Mouse (Mus musculus) MEL (cell line): ENCODE results near the gene Zfp36l1. TPM values are rescaled to one million over a fixed set of nuclear protein-coding genes. Genes with fewer than 3 reads are reported as not detected.

Experiments used
- DNase-seq: peaks from one replicate; pipeline ENCODE4 v3.0.0; 2011; ENCODE audit warnings: low read depth, low spot score
- H3K27ac ChIP-seq: 2 replicates; pipeline ENCODE4 v1.5.1; 2012; ENCODE audit warnings: low read depth, mild to moderate bottlenecking, control low read depth, low read length, moderate library complexity; ENCODE audit not compliant: control insufficient read depth
- H3K27me3 ChIP-seq, 2 experiments: fragments of 150-350 bp in 1 of 2; sonication (generic) in 1 of 2; 2 replicates each; pipeline ENCODE4 v1.6.1; 2012; ENCODE audit warnings: low read length in 2 of 2, mild to moderate bottlenecking in 2 of 2, improper control_type of control experiment in 1 of 2, moderate library complexity in 1 of 2; ENCODE audit not compliant: insufficient read depth in 2 of 2, control insufficient read depth in 1 of 2
- H3K36me3 ChIP-seq, 2 experiments: 2 replicates each; pipeline ENCODE4 v1.6.1; 2012 to 2014; ENCODE audit warnings: low read length in 2 of 2, improper control_type of control experiment in 1 of 2, inconsistent platforms in 1 of 2, mild to moderate bottlenecking in 1 of 2; ENCODE audit not compliant: insufficient read depth in 2 of 2, control insufficient read depth in 1 of 2
- H3K4me1 ChIP-seq, 2 experiments: fragments of 150-350 bp in 1 of 2; sonication (generic) in 1 of 2; 2 replicates each; pipeline ENCODE4 v1.6.1; 2012; ENCODE audit warnings: low read length in 2 of 2, improper control_type of control experiment in 1 of 2, mild to moderate bottlenecking in 1 of 2; ENCODE audit not compliant: insufficient read depth in 2 of 2, control insufficient read depth in 1 of 2
- H3K4me3 ChIP-seq, 2 experiments: fragments of 150-350 bp in 1 of 2; sonication (generic) in 1 of 2; 2 replicates each; pipeline ENCODE4 v1.5.1; 2012; ENCODE audit warnings: low read depth in 2 of 2, low read length in 2 of 2, mild to moderate bottlenecking in 2 of 2, moderate library complexity in 2 of 2, control low read depth in 1 of 2, improper control_type of control experiment in 1 of 2; ENCODE audit not compliant: control insufficient read depth in 1 of 2, insufficient read depth in 1 of 2
- H3K79me2 ChIP-seq: 2 replicates; pipeline ENCODE4 v1.6.1; 2012; ENCODE audit warnings: mild to moderate bottlenecking, low read length, moderate library complexity; ENCODE audit not compliant: control insufficient read depth, poor library complexity, insufficient read depth
- H3K9ac ChIP-seq: 2 replicates; pipeline ENCODE4 v1.6.1; 2012; ENCODE audit warnings: low read depth, mild to moderate bottlenecking, control low read depth, low read length, moderate library complexity; ENCODE audit not compliant: control insufficient read depth, poor library complexity, severe bottlenecking
- H3K9me3 ChIP-seq: fragments of 150-350 bp; sonication (generic); replicated peaks from 2 replicates; pipeline ENCODE4 v1.6.1; 2012; ENCODE audit warnings: mild to moderate bottlenecking, low read length, improper control_type of control experiment, moderate library complexity; ENCODE audit not compliant: insufficient read depth
- CHD1 ChIP-seq: IDR thresholded peaks from 2 replicates; pipeline ENCODE4 v1.6.1; 2012; ENCODE audit warnings: low read depth, mild to moderate bottlenecking, inconsistent platforms, low read length, improper control_type of control experiment
- CTCF ChIP-seq, 3 experiments: IDR thresholded peaks in 2 of 3; conservative IDR thresholded peaks in 1 of 3; 2 replicates each; pipeline ENCODE4 v1.5.1; 2011 to 2012; ENCODE audit warnings: low read length in 3 of 3, low read depth in 2 of 3, mild to moderate bottlenecking in 2 of 3, improper control_type of control experiment in 1 of 3, inconsistent platforms in 1 of 3, mixed read lengths in 1 of 3, moderate library complexity in 1 of 3; ENCODE audit not compliant: control insufficient read depth in 1 of 3, insufficient read depth in 1 of 3, poor library complexity in 1 of 3, severe bottlenecking in 1 of 3
- ELF1 ChIP-seq: IDR thresholded peaks from 2 replicates; pipeline ENCODE4 v1.6.1; 2014; ENCODE audit warnings: low read depth, mild to moderate bottlenecking, inconsistent platforms, low read length, improper control_type of control experiment, moderate library complexity
- EP300 ChIP-seq, 2 experiments: IDR thresholded peaks; 2 replicates each; pipeline ENCODE4 v1.6.1; 2011; ENCODE audit warnings: improper control_type of control experiment in 2 of 2, low read length in 2 of 2, low read depth in 1 of 2, mild to moderate bottlenecking in 1 of 2
- GABPA ChIP-seq: IDR thresholded peaks from 2 replicates; pipeline ENCODE4 v1.6.1; 2012; ENCODE audit warnings: low read depth, mild to moderate bottlenecking, inconsistent platforms, low read length, improper control_type of control experiment, moderate library complexity
- HCFC1 ChIP-seq: IDR thresholded peaks from 2 replicates; pipeline ENCODE4 v1.6.1; 2012; ENCODE audit warnings: low read depth, mild to moderate bottlenecking, inconsistent platforms, low read length, improper control_type of control experiment, moderate library complexity
- JUND ChIP-seq: IDR thresholded peaks from 2 replicates; pipeline ENCODE4 v1.6.1; 2011; ENCODE audit warnings: low read depth, mild to moderate bottlenecking, improper control_type of control experiment, low read length
- MAX ChIP-seq: IDR thresholded peaks from 2 replicates; pipeline ENCODE4 v1.6.1; 2011; ENCODE audit warnings: low read length, improper control_type of control experiment
- MAZ ChIP-seq: IDR thresholded peaks from 2 replicates; pipeline ENCODE4 v1.6.1; 2012; ENCODE audit warnings: low read depth, mild to moderate bottlenecking, inconsistent platforms, low read length, improper control_type of control experiment
- NRF1 ChIP-seq: IDR thresholded peaks from 2 replicates; pipeline ENCODE4 v1.6.1; 2014; ENCODE audit warnings: low read depth, mild to moderate bottlenecking, inconsistent platforms, low read length, improper control_type of control experiment, moderate library complexity; ENCODE audit not compliant: poor library complexity, insufficient read depth, severe bottlenecking
- POLR2A ChIP-seq, 2 experiments: IDR thresholded peaks; 2 replicates each; pipeline ENCODE4 v1.6.1; 2011 to 2012; ENCODE audit warnings: low read length in 2 of 2, mild to moderate bottlenecking in 2 of 2, control low read depth in 1 of 2, improper control_type of control experiment in 1 of 2, low read depth in 1 of 2, moderate library complexity in 1 of 2; ENCODE audit not compliant: control insufficient read depth in 1 of 2, insufficient read depth in 1 of 2, poor library complexity in 1 of 2
- RCOR1 ChIP-seq: IDR thresholded peaks from 2 replicates; pipeline ENCODE4 v1.6.1; 2012; ENCODE audit warnings: low read depth, mild to moderate bottlenecking, inconsistent platforms, low read length, improper control_type of control experiment
- SIN3A ChIP-seq: IDR thresholded peaks from 2 replicates; pipeline ENCODE4 v1.6.1; 2012; ENCODE audit warnings: low read length, improper control_type of control experiment, inconsistent platforms
- TBP ChIP-seq: IDR thresholded peaks from 2 replicates; pipeline ENCODE4 v1.8.0; 2011; ENCODE audit warnings: low read depth, low read length, improper control_type of control experiment
- TCF12 ChIP-seq: IDR thresholded peaks from 2 replicates; pipeline ENCODE4 v1.6.1; 2014; ENCODE audit warnings: low read depth, mild to moderate bottlenecking, inconsistent platforms, low read length, improper control_type of control experiment, moderate library complexity
- UBTF ChIP-seq: IDR thresholded peaks from 2 replicates; pipeline ENCODE4 v1.6.1; 2012; ENCODE audit warnings: low read depth, mild to moderate bottlenecking, inconsistent platforms, low read length, improper control_type of control experiment, moderate library complexity, borderline replicate concordance; ENCODE audit not compliant: insufficient read depth
- USF1 ChIP-seq: IDR thresholded peaks from 2 replicates; pipeline ENCODE4 v1.6.1; 2014; ENCODE audit warnings: low read depth, mild to moderate bottlenecking, inconsistent platforms, low read length, improper control_type of control experiment, moderate library complexity
- ZC3H11A ChIP-seq: IDR thresholded peaks from 2 replicates; pipeline ENCODE4 v1.6.1; 2012; ENCODE audit warnings: low read depth, mild to moderate bottlenecking, inconsistent platforms, low read length, improper control_type of control experiment
- ZNF384 ChIP-seq: IDR thresholded peaks from 2 replicates; pipeline ENCODE4 v1.6.1; 2012; ENCODE audit warnings: low read depth, mild to moderate bottlenecking, inconsistent platforms, low read length, improper control_type of control experiment
- polyA plus RNA-seq, 2 experiments: library from polyadenylated mRNA; stranded (reverse) in 1 of 2; unstranded in 1 of 2; fragments of >175 nt in 1 of 2; fragments of >200 nt in 1 of 2; gene quantifications; 2 replicates each; pipeline versions ENCODE4 v1.2.1 to v1.2.4; 2012; ENCODE audit warnings: low replicate concordance in 2 of 2, low read depth in 1 of 2; ENCODE audit not compliant: insufficient read length in 2 of 2, insufficient read depth in 1 of 2, missing spikeins in 1 of 2
- total RNA-seq: library from RNA; depleted of rRNA; stranded (reverse); fragments of 300-350 nt; gene quantifications from 2 replicates; pipeline ENCODE4 v1.2.3, GENCODE M21; 2012

The Zfp36l1 gene
- total and polyA plus RNA-seq, 3 experiments = 1.2 to 22.5 TPM; not detected in 1

- no peak for DNase-seq
- H3K27ac ChIP-seq = no peak overlapping the region
- no peak for TF ChIP-seq ZNF384
- TF ChIP-seq CHD1 = no peak
- no peak for TF ChIP-seq UBTF
- TF ChIP-seq USF1 = no peak
- no peak for TF ChIP-seq POLR2A (IDR thresholded peaks at IDR 0.05; ENCODE audit: control insufficient read depth in 1 of 2, insufficient read depth in 1 of 2, low read depth in 1 of 2, low read length in 2 of 2, poor library complexity in 1 of 2)
- TF ChIP-seq JUND = no peak
- no peak for TF ChIP-seq CTCF (IDR thresholded peaks at IDR 0.05 in 2 of 3, conservative IDR thresholded peaks at IDR 0.05 in 1 of 3; ENCODE audit: control insufficient read depth in 1 of 3, insufficient read depth in 1 of 3, low read depth in 2 of 3, low read length in 3 of 3, poor library complexity in 1 of 3, severe bottlenecking in 1 of 3)
- TF ChIP-seq EP300 (IDR thresholded peaks at IDR 0.05; ENCODE audit: low read depth in 1 of 2, low read length in 2 of 2) = no peak
- TF ChIP-seq RCOR1 = no peak
- TF ChIP-seq ZC3H11A = no peak
- no peak for TF ChIP-seq MAX
- TF ChIP-seq HCFC1 = no peak
- TF ChIP-seq TBP = no peak
- TF ChIP-seq NRF1 = no peak
- no peak for TF ChIP-seq SIN3A
- H3K79me2 ChIP-seq = no peaks in the 10 kb centered on the region
- peaks cover 0 to 15% of the 10 kb centered on the region in 2 experiments; a peak in 2 of 4 replicates for H3K36me3 ChIP-seq
- H3K4me3 ChIP-seq = no peak overlapping the region
- peaks cover 7 to 27% of the 10 kb centered on the region in 2 experiments for H3K4me1 ChIP-seq
- H3K27me3 ChIP-seq = no peaks in the 10 kb centered on the region
- no peak overlapping the region for H3K9ac ChIP-seq
- H3K9me3 ChIP-seq = no peaks in the 10 kb centered on the region
These were observed 48.5 kb downstream of the Zfp36l1 start for GRCm38 (mm10) chr12:80064306-80064705.

- Histone ChIP-seq H3K27me3 (no peaks in the 10 kb centered on the region), H3K4me3 (no peak overlapping the region), H3K27ac (no peak overlapping the region), H3K9me3 (no peaks in the 10 kb centered on the region), H3K9ac (no peak overlapping the region), H3K4me1 (peaks cover 7 to 27% of the 10 kb centered on the region in 2 experiments), H3K36me3 (peaks cover 0 to 15% of the 10 kb centered on the region in 2 experiments; a peak in 2 of 4 replicates), H3K79me2 (no peaks in the 10 kb centered on the region)
- TF ChIP-seq TBP = no peak
- no peak for TF ChIP-seq ELF1
- TF ChIP-seq ZC3H11A = no peak
- no peak for TF ChIP-seq TCF12
- no peak for TF ChIP-seq MAZ
- TF ChIP-seq GABPA = no peak
- no peak for TF ChIP-seq SIN3A
- no peak for TF ChIP-seq CTCF (IDR thresholded peaks at IDR 0.05 in 2 of 3, conservative IDR thresholded peaks at IDR 0.05 in 1 of 3; ENCODE audit: control insufficient read depth in 1 of 3, insufficient read depth in 1 of 3, low read depth in 2 of 3, low read length in 3 of 3, poor library complexity in 1 of 3, severe bottlenecking in 1 of 3)
- no peak for DNase-seq
These were observed 49.2 kb downstream of the Zfp36l1 start for GRCm38 (mm10) chr12:80063402-80064150.
